Mouse (Mus musculus): Measurements from ENCODE around the gene Masp1. TPM values are rescaled to one million over a fixed set of nuclear protein-coding genes. Genes with fewer than 3 reads are reported as not detected.
A peak's percentile ranks its signal among the peaks of the same experiment; 100 is the strongest.

Gene Masp1
- polyA plus RNA-seq, 2 experiments, result 7.2 to 9.5 TPM

- ATAC-seq (ENCODE audit: low FRiP score, low read depth), result 0 out of 2 replicates have a peak, but pooled peaks have one; percentile 50
- H3K27ac ChIP-seq (replicated peaks; ENCODE audit: low read depth, low read length), result no peak overlapping the region
Measured at GRCm38 (mm10) chr16:23452476-23452875, 68.1 kb downstream of the Masp1 start.

DNA sequence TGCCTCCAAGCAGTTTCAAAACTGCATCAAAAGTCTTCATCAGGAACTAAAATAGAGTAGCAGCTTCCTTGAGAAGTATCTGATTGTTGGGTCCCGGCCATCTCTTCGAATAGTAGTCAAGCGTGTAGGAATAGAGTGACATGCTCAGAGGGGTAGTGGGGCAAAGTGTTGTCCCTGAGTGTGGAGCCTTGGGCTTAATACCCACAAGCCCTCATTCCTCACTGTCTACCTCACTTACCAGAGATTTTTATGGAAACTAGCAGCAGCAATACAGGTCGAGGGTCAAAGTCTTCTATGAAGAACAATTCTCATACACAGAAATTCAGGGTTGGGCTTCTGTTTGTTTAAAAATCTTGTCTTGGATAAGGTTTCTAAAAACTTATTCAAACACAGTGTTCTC lies 69.8 kb downstream of the Masp1 start:
- Histone ChIP-seq H3K27ac (replicated peaks; ENCODE audit: low read depth, low read length) (no peak overlapping the region), H3K4me3 (replicated peaks; ENCODE audit: low read length) (no peak overlapping the region), H3K4me1 (ENCODE audit: control insufficient read depth, insufficient read depth, low read length) (0 out of 2 replicates have a peak, but pooled peaks cover 7% of the 10 kb centered on the region), H3K27me3 (ENCODE audit: control insufficient read depth, insufficient read depth, low read length) (no peaks in the 10 kb centered on the region), H3K4me2 (replicated peaks; ENCODE audit: low read depth, low read length, severe bottlenecking) (no peak overlapping the region), H3K36me3 (ENCODE audit: control insufficient read depth, insufficient read depth, low read length) (no peaks in the 10 kb centered on the region), H3K9ac (ENCODE audit: low read depth, low read length, severe bottlenecking) (no peak overlapping the region), H3K9me3 (ENCODE audit: control insufficient read depth, low read length) (no peaks in the 10 kb centered on the region)
- 88% methylated on average over 4 of the region's 4 CpGs for WGBS
- DNase-seq (ENCODE audit: low spot score) (no peak), ATAC-seq (ENCODE audit: low FRiP score, low read depth) (no peak)
- no peak for TF ChIP-seq POLR2A (IDR thresholded peaks at IDR 0.05; ENCODE audit: borderline replicate concordance, extremely low read depth, insufficient read depth, insufficient read length)

More at GRCm38 (mm10) chr16:23452476-23452875, 68.1 kb downstream of the Masp1 start:
- 0 out of 2 replicates have a peak, but pooled peaks cover 7% of the 10 kb centered on the region for H3K4me1 ChIP-seq (ENCODE audit: control insufficient read depth, insufficient read depth, low read length)
- no peak overlapping the region for H3K4me2 ChIP-seq (replicated peaks; ENCODE audit: low read depth, low read length, severe bottlenecking)
- DNase-seq (ENCODE audit: low spot score), result peak; percentile 68
- TF ChIP-seq POLR2A (IDR thresholded peaks at IDR 0.05; ENCODE audit: borderline replicate concordance, extremely low read depth, insufficient read depth, insufficient read length), result no peak
- no peaks in the 10 kb centered on the region for H3K36me3 ChIP-seq (ENCODE audit: control insufficient read depth, insufficient read depth, low read length)
- H3K27me3 ChIP-seq (ENCODE audit: control insufficient read depth, insufficient read depth, low read length), result no peaks in the 10 kb centered on the region
- H3K9ac ChIP-seq (ENCODE audit: low read depth, low read length, severe bottlenecking), result no peak overlapping the region
- no peak overlapping the region for H3K4me3 ChIP-seq (replicated peaks; ENCODE audit: low read length)
- 11% methylated on average over 3 of the region's 3 CpGs for WGBS
- H3K9me3 ChIP-seq (ENCODE audit: control insufficient read depth, low read length), result no peaks in the 10 kb centered on the region

- WGBS, result 78% methylated on average over 2 of the region's 2 CpGs
- no peak overlapping the region for H3K9ac ChIP-seq (ENCODE audit: low read depth, low read length, severe bottlenecking)
- no peak overlapping the region for H3K4me2 ChIP-seq (replicated peaks; ENCODE audit: low read depth, low read length, severe bottlenecking)
- ATAC-seq (ENCODE audit: low FRiP score, low read depth) (no peak), DNase-seq (ENCODE audit: low spot score) (no peak)
- TF ChIP-seq POLR2A (IDR thresholded peaks at IDR 0.05; ENCODE audit: borderline replicate concordance, extremely low read depth, insufficient read depth, insufficient read length), result no peak
- no peak overlapping the region for H3K27ac ChIP-seq (replicated peaks; ENCODE audit: low read depth, low read length)
- no peak overlapping the region for H3K4me3 ChIP-seq (replicated peaks; ENCODE audit: low read length)
- H3K4me1 ChIP-seq (ENCODE audit: control insufficient read depth, insufficient read depth, low read length), result 0 out of 2 replicates have a peak, but pooled peaks cover 5% of the 10 kb centered on the region
- no peaks in the 10 kb centered on the region for H3K36me3 ChIP-seq (ENCODE audit: control insufficient read depth, insufficient read depth, low read length)
- no peaks in the 10 kb centered on the region for H3K27me3 ChIP-seq (ENCODE audit: control insufficient read depth, insufficient read depth, low read length)
- no peaks in the 10 kb centered on the region for H3K9me3 ChIP-seq (ENCODE audit: control insufficient read depth, low read length)
Measured at GRCm38 (mm10) chr16:23449946-23450345, 70.7 kb downstream of the Masp1 start.

- WGBS, result 91% methylated on average over 4 of the region's 4 CpGs
- Histone ChIP-seq H3K27ac (replicated peaks; ENCODE audit: low read depth, low read length) (no peak overlapping the region), H3K4me3 (replicated peaks; ENCODE audit: low read length) (no peak overlapping the region), H3K4me1 (ENCODE audit: control insufficient read depth, insufficient read depth, low read length) (no peaks in the 10 kb centered on the region), H3K9ac (ENCODE audit: low read depth, low read length, severe bottlenecking) (no peak overlapping the region), H3K4me2 (replicated peaks; ENCODE audit: low read depth, low read length, severe bottlenecking) (no peak overlapping the region), H3K27me3 (ENCODE audit: control insufficient read depth, insufficient read depth, low read length) (no peaks in the 10 kb centered on the region), H3K9me3 (ENCODE audit: control insufficient read depth, low read length) (no peaks in the 10 kb centered on the region), H3K36me3 (ENCODE audit: control insufficient read depth, insufficient read depth, low read length) (no peaks in the 10 kb centered on the region)
- ATAC-seq (ENCODE audit: low FRiP score, low read depth) (no peak), DNase-seq (ENCODE audit: low spot score) (no peak)
- no peak for TF ChIP-seq POLR2A (IDR thresholded peaks at IDR 0.05; ENCODE audit: borderline replicate concordance, extremely low read depth, insufficient read depth, insufficient read length)
Measured at GRCm38 (mm10) chr16:23444231-23444630, 76.4 kb downstream of the Masp1 start.

- 51% methylated on average over 12 of the region's 12 CpGs for WGBS
- H3K9ac ChIP-seq (ENCODE audit: low read depth, low read length, severe bottlenecking), result no peak overlapping the region
- ATAC-seq (ENCODE audit: low FRiP score, low read depth), result no peak
Measured at GRCm38 (mm10) chr16:23437404-23438166, 83.0 kb downstream of the Masp1 start.

More at GRCm38 (mm10) chr16:23437404-23438166, 83.0 kb downstream of the Masp1 start:
- Histone ChIP-seq H3K4me2 (replicated peaks; ENCODE audit: low read depth, low read length, severe bottlenecking) (no peak overlapping the region), H3K4me1 (ENCODE audit: control insufficient read depth, insufficient read depth, low read length) (no peaks in the 10 kb centered on the region), H3K4me3 (replicated peaks; ENCODE audit: low read length) (no peak overlapping the region), H3K9me3 (ENCODE audit: control insufficient read depth, low read length) (no peaks in the 10 kb centered on the region), H3K27ac (replicated peaks; ENCODE audit: low read depth, low read length) (no peak overlapping the region), H3K36me3 (ENCODE audit: control insufficient read depth, insufficient read depth, low read length) (no peaks in the 10 kb centered on the region), H3K27me3 (ENCODE audit: control insufficient read depth, insufficient read depth, low read length) (no peaks in the 10 kb centered on the region)
- no peak for TF ChIP-seq POLR2A (IDR thresholded peaks at IDR 0.05; ENCODE audit: borderline replicate concordance, extremely low read depth, insufficient read depth, insufficient read length)
- DNase-seq (ENCODE audit: low spot score), result no peak
